Mouse (Mus musculus) layer of hippocampus, adult 8-10 months (tissue): ENCODE measurements around the gene Cdc42ep5. TPM values are rescaled to one million over a fixed set of nuclear protein-coding genes. Genes with fewer than 3 reads are reported as not detected.
A peak's percentile ranks its signal among the peaks of the same experiment; 100 is the strongest.

ENCODE experiments used
- DNase-seq, 2 experiments: peaks; one replicate each; pipeline ENCODE4 v3.0.0; 2022; ENCODE audit warnings: low spot score in 2 of 2
- total RNA-seq, 4 experiments: library from RNA; stranded (reverse); gene quantifications; 2 replicates each; pipeline ENCODE4 v1.2.4; 2022

The Cdc42ep5 gene
- total RNA-seq, 4 experiments from 2014 or later = 0.89 to 1.3 (median 1.1) TPM; not detected in 1

GRCm38 (mm10) chr7:4146241-4147180 is 18.1 kb downstream of the Cdc42ep5 start:
- DNase-seq = peak in 1 of 2 experiments; percentile 19

GRCm38 (mm10) chr7:4145552-4146190 is 19.0 kb downstream of the Cdc42ep5 start:
- DNase-seq = peak in 1 of 2 experiments; percentile 59

- peak in 1 of 2 experiments; percentile 7 for DNase-seq
Observed at GRCm38 (mm10) chr7:4144766-4145551, 19.7 kb downstream of the Cdc42ep5 start.

GRCm38 (mm10) chr7:4144046-4144445 is 20.6 kb downstream of the Cdc42ep5 start:
- peak in 1 of 2 experiments; percentile 3 for DNase-seq

- DNase-seq = peak in 1 of 2 experiments; percentile 3
Observed at GRCm38 (mm10) chr7:4143506-4143905, 21.2 kb downstream of the Cdc42ep5 start.

- DNase-seq = no peak
Observed at GRCm38 (mm10) chr7:4142796-4143445, 21.7 kb downstream of the Cdc42ep5 start.

- no peak for DNase-seq
Observed at GRCm38 (mm10) chr7:4141648-4142325, 22.9 kb downstream of the Cdc42ep5 start.

GRCm38 (mm10) chr7:4139391-4139790 is 25.3 kb downstream of the Cdc42ep5 start:
- peak in 1 of 2 experiments; percentile 3 for DNase-seq

GRCm38 (mm10) chr7:4138671-4139070 is 26.0 kb downstream of the Cdc42ep5 start:
- peak in 1 of 2 experiments; percentile 2 for DNase-seq

- DNase-seq = no peak
Observed at GRCm38 (mm10) chr7:4138181-4138580, 26.5 kb downstream of the Cdc42ep5 start.

GRCm38 (mm10) chr7:4137746-4138145 is 26.9 kb downstream of the Cdc42ep5 start:
- DNase-seq = peak in 1 of 2 experiments; percentile 5

- peak; percentile 99 to 100 for DNase-seq
Observed at GRCm38 (mm10) chr7:4136771-4137531, 27.7 kb downstream of the Cdc42ep5 start, which contains the start of gene Leng8. Gene Leng8, plus strand, starts transcription at chr7:4137039.

- no peak for DNase-seq
Observed at GRCm38 (mm10) chr7:4136404-4136770, 28.3 kb downstream of the Cdc42ep5 start.

- no peak for DNase-seq
Observed at GRCm38 (mm10) chr7:4134911-4135310, 29.7 kb downstream of the Cdc42ep5 start.

- DNase-seq = no peak
Observed at GRCm38 (mm10) chr7:4132998-4133397, 31.7 kb downstream of the Cdc42ep5 start.

GRCm38 (mm10) chr7:4132581-4132980 is 32.1 kb downstream of the Cdc42ep5 start:
- DNase-seq = peak; percentile 79 to 81

GRCm38 (mm10) chr7:4131964-4132363 is 32.7 kb downstream of the Cdc42ep5 start:
- DNase-seq = no peak

GRCm38 (mm10) chr7:4130686-4131452 is 33.8 kb downstream of the Cdc42ep5 start:
- peak in 1 of 2 experiments; percentile 86 for DNase-seq

GRCm38 (mm10) chr7:4128860-4129259 is 35.8 kb downstream of the Cdc42ep5 start:
- no peak for DNase-seq
